Comparison of ENCODE assay signal across 21 mouse cellular contexts in the genomic region with DNA sequence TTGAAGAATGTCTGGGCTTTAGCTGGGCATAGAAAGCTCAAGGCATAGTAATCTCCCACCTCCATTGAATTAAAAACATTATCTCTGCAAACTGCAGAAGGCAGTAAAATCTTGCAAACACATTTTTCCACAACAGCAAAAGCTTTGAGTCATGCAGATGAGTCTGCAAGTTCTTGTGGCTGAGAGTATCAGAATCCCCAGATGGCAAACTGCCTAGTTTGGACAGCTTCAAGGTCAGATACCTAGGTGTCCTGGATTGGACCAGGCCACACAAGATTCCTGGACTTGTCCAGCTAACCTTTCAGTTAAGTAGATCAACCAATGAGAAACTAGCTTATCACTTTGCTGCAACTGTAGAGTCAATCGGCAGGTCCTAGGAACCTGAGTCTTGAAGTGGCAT.
A peak's percentile ranks its signal among the peaks of the same experiment; 100 is the strongest.
DNase-seq lines count a peak whose midpoint lies in the region; ATAC-seq lines count a peak whose summit lies in the region.
"Had no signal": no experiment of that assay in that cellular context is flagged by ENCODE, and none has a peak within 500 bp of the region (broad histone marks: within the 10 kb centered on the region; RNA-seq: fewer than 3 reads in every experiment).

No protein-coding gene starts in this region.

- H3K9ac ChIP-seq in hindbrain, embryonic 14.5 days: no peak overlapping the region
- H3K9ac ChIP-seq in midbrain, embryonic 11.5 days (ENCODE audit: low read length): no peak overlapping the region
- no peak overlapping the region for H3K9ac ChIP-seq in neural tube, embryonic 15.5 days (replicated peaks)
- H3K9ac ChIP-seq: embryonic facial prominence, embryonic 12.5 days; forebrain, embryonic 15.5 days had no signal

- H3K4me1 ChIP-seq in hindbrain, embryonic 14.5 days (replicated peaks; ENCODE audit: control insufficient read depth, insufficient read depth, low read length): no peaks in the 10 kb centered on the region
- H3K4me1 ChIP-seq in midbrain, embryonic 11.5 days (ENCODE audit: control insufficient read depth, insufficient read depth, low read length): no peaks in the 10 kb centered on the region
- no peaks in the 10 kb centered on the region for H3K4me1 ChIP-seq in neural tube, embryonic 15.5 days
- H3K4me1 ChIP-seq: embryonic facial prominence, embryonic 12.5 days; forebrain, embryonic 15.5 days; hindbrain, embryonic 10.5 days had no signal

- no peaks in the 10 kb centered on the region for H3K27me3 ChIP-seq in hindbrain, embryonic 14.5 days (ENCODE audit: control insufficient read depth, insufficient read depth, low read length)
- H3K27me3 ChIP-seq in midbrain, embryonic 11.5 days (ENCODE audit: control insufficient read depth, insufficient read depth, low read length): no peaks in the 10 kb centered on the region
- no peaks in the 10 kb centered on the region for H3K27me3 ChIP-seq in neural tube, embryonic 15.5 days (replicated peaks)
- H3K27me3 ChIP-seq: CH12.LX; embryonic facial prominence, embryonic 12.5 days; forebrain, embryonic 15.5 days had no signal

- 87% methylated on average over 1 of the region's 1 CpGs for WGBS in hindbrain, embryonic 14.5 days
- WGBS in midbrain, embryonic 11.5 days: 92% methylated on average over 1 of the region's 1 CpGs
- 93% methylated on average over 1 of the region's 1 CpGs for whole genome bisulfite sequencing in neural tube, embryonic 15.5 days

- no peaks in the 10 kb centered on the region for H3K36me3 ChIP-seq in hindbrain, embryonic 14.5 days (replicated peaks; ENCODE audit: control insufficient read depth, insufficient read depth)
- H3K36me3 ChIP-seq in midbrain, embryonic 11.5 days (ENCODE audit: control insufficient read depth, insufficient read depth, low read length): no peaks in the 10 kb centered on the region
- H3K36me3 ChIP-seq in neural tube, embryonic 15.5 days: no peaks in the 10 kb centered on the region
- H3K36me3 ChIP-seq: embryonic facial prominence, embryonic 12.5 days; forebrain, embryonic 15.5 days; hindbrain, embryonic 10.5 days had no signal

- no peak for ATAC-seq in hindbrain, embryonic 14.5 days (ENCODE audit: low FRiP score)
- no peak for ATAC-seq in midbrain, embryonic 11.5 days (ENCODE audit: low FRiP score)
- ATAC-seq in neural tube, embryonic 15.5 days (ENCODE audit: low FRiP score): no peak
- ATAC-seq: forebrain, embryonic 15.5 days; hindbrain, embryonic 16.5 days; inflammation-experienced regulatory T-cells, adult 6 months; intestine, postnatal 0 days had no signal

- H3K4me2 ChIP-seq in hindbrain, embryonic 14.5 days (replicated peaks): no peak overlapping the region
- no peak overlapping the region for H3K4me2 ChIP-seq in midbrain, embryonic 11.5 days
- H3K4me2 ChIP-seq in neural tube, embryonic 15.5 days: no peak overlapping the region
- H3K4me2 ChIP-seq: embryonic facial prominence, embryonic 12.5 days; forebrain, embryonic 15.5 days had no signal

- H3K27ac ChIP-seq in hindbrain, embryonic 14.5 days: no peak overlapping the region
- no peak overlapping the region for H3K27ac ChIP-seq in midbrain, embryonic 11.5 days (ENCODE audit: low read depth, low read length)
- no peak overlapping the region for H3K27ac ChIP-seq in neural tube, embryonic 15.5 days (replicated peaks)
- H3K27ac ChIP-seq: embryonic facial prominence, embryonic 12.5 days; forebrain, embryonic 15.5 days; hindbrain, embryonic 10.5 days had no signal

- H3K9me3 ChIP-seq in hindbrain, embryonic 14.5 days (ENCODE audit: control insufficient read depth, low read length): no peaks in the 10 kb centered on the region
- H3K9me3 ChIP-seq in midbrain, embryonic 11.5 days (ENCODE audit: control insufficient read depth, low read length): no peaks in the 10 kb centered on the region
- H3K9me3 ChIP-seq in neural tube, embryonic 15.5 days (replicated peaks): no peaks in the 10 kb centered on the region
- H3K9me3 ChIP-seq: embryonic facial prominence, embryonic 12.5 days; forebrain, embryonic 15.5 days; hindbrain, embryonic 10.5 days had no signal

- peak; percentile 78 to 82 for DNase-seq in adrenal gland, adult (ENCODE audit: inconsistent age in 2 of 2, low spot score in 1 of 2)
- DNase-seq in adrenal gland, postnatal 4 days (ENCODE audit: low spot score in 2 of 2): no peak
- peak; percentile 67 for DNase-seq in NIH3T3 (ENCODE audit: low read depth)
- peak; percentile 59 for DNase-seq in adrenal gland, postnatal 14 days
- no peak for DNase-seq in hindbrain, embryonic 14.5 days (ENCODE audit: low spot score)
- DNase-seq in midbrain, embryonic 11.5 days (ENCODE audit: low spot score, missing footprints): no peak
- DNase-seq: cerebellum, adult 11 months; cerebellum, adult 8-10 months; cerebellum, postnatal 14 days; embryo, embryonic 11 days; gastrocnemius, postnatal 36 days; heart, adult 11 months; kidney, adult 8-10 months had no signal

- no peak overlapping the region for H3K4me3 ChIP-seq in hindbrain, embryonic 14.5 days (replicated peaks; ENCODE audit: low read length)
- no peak overlapping the region for H3K4me3 ChIP-seq in midbrain, embryonic 11.5 days (ENCODE audit: low read depth, low read length)
- H3K4me3 ChIP-seq in neural tube, embryonic 15.5 days (replicated peaks): no peak overlapping the region
- H3K4me3 ChIP-seq: embryonic facial prominence, embryonic 12.5 days; forebrain, embryonic 15.5 days; hindbrain, embryonic 10.5 days had no signal

Comparison
In these comparisons a context has a peak if more than half of its experiments do, and no peak if none do; other contexts are left out.
1. DNase-seq: peak in adrenal gland, adult (2 of 2), NIH3T3 (single experiment) and adrenal gland, postnatal 14 days (single experiment); none in adrenal gland, postnatal 4 days (0 of 2), hindbrain, embryonic 14.5 days (single experiment) and midbrain, embryonic 11.5 days (single experiment).